Mouse (Mus musculus) 3134 (cell line): ENCODE data around the gene Ccdc85a.

ENCODE experiments used
- DNase-seq: peaks from one replicate; pipeline ENCODE4 v3.0.0-alpha.2; 2011; ENCODE audit warnings: low spot score; ENCODE audit not compliant: insufficient read length; ENCODE audit errors: extremely low read depth

The Ccdc85a gene

GRCm38 (mm10) chr11:28583911-28584434, at the start of gene Ccdc85a:
Gene Ccdc85a, minus strand, starts transcription at chr11:28584324.
- DNase-seq = peak; percentile 4

DNA sequence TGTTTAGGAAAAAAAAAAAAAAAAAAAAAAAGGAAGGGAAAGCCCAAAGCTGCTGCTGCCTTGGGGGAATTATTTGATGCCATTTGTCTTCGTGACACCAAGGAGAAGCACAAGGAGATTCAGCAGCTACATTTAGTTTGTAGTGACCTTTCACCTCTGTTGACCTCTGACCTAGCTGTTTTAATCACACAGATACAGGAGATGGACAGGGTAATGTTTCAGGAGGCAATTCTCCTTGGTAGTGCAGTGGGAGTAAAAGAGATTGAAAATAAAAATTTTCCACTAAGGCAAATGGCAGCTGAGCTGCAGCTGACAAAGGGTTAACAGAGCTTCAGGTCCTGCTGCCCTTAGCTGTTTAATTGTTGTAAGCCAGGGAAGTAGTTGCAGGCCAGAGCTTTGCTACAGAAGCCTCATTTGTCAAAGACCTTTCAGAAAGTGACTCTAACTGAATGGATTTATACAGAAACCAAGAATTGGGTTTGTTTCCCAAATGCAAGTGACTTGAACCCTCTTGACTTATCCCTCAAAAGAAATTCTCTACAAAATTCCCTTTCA, 49.5 kb upstream of the Ccdc85a start:
- DNase-seq = no peak

DNA sequence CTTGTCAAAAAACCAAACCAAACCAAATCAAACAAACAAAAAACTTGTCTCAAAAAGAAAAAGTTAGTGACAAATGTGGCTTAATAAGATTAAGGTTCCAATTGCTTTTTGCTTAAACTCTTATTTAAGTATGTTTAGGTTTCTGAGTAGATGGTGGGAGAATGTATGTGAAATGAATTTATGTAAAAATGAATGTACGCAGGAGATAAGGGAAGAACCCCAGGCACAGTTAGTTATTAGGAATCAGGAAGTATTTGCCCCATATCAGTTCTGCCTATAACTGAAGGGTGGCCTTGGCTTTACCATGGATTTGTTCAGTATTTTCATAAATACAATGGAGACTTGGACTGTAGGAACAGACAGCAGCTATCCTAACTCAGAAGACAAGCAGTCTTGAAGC, 49.0 kb upstream of the Ccdc85a start:
- DNase-seq = no peak

DNA sequence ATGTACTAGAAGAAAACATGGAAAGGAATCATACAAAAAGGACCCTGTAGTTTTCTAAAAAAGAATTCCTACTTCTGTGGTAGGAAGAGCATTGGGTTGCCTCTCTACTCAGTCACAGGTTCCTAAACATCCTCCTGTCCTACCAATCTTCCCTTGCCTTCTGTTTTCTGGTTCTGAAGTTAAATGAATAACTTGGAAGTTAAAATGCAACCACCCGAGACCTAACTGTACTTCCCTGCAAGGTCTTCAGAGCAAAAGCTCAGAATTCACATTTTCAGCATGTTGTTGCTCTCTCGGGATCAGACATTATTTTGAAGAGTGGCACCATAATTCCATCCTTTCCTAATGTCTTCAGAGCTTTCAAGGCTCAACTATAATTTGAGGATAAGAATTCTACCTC, 46.6 kb upstream of the Ccdc85a start:
- DNase-seq = no peak

- no peak for DNase-seq
These were observed 26.8 kb upstream of the Ccdc85a start for GRCm38 (mm10) chr11:28610781-28611491.

GRCm38 (mm10) chr11:28583138-28583910, 800 bp downstream of the Ccdc85a start:
- DNase-seq = peak; percentile 12

GRCm38 (mm10) chr11:28582218-28582617, 1.9 kb downstream of the Ccdc85a start:
- no peak for DNase-seq

GRCm38 (mm10) chr11:28572423-28572822, 11.7 kb downstream of the Ccdc85a start:
- no peak for DNase-seq

DNA sequence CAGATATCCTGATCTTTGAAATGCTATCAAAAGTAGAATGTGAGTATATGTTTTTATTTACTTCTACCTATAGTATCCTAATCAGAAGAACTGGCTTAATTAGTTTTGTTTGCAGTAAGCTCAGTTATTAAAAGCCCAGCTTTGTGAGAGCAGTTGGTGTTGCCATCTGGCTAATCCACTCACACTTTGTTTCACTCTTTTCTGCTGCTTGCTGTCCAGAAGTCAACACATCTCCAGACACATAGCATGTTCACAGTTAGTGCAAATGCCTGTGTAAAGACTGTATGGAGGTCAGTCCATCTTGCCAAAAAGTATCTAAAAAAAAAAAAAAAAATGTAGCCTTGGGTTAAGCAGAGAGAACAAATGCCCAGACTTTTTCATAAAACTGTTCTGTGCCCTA, 27.7 kb downstream of the Ccdc85a start:
- DNase-seq = no peak

DNA sequence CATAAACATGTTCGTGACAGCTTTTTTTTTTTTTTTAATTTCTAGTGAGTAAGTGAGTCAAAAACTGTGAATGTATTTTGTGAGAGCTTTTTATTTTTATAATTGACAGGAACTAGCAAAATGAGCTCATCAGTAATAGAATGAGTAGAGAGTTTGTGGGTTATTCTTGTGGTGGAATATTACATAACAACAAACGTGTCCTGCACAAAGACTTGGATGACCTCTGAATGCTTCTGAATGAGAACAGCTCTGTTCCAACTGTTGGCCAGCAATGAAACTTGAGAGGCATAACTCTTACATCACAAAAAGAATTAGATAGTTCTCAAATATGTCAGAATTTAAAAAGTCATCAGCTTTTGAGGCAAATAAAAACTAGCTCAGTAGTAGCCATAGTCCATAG, 40.7 kb downstream of the Ccdc85a start:
- no peak for DNase-seq

DNA sequence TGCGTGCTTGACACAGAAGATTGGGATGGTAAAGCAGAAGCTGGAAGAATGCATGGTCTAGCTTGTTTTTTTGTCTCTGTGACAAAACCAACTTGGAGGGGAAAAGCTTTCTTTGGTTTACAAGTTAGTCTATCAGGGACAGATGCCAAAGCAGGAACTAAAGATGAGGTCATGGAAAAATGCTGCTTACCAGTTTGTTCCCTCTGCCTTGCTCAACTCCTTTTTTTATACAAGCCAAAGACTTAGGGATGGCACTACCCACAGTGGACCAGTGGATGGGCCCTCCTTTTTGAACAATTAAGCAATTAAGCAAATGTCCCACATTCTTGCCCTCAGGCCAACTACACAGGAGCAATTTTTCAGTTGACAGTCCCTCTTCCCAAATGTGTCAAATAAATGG, 42.8 kb downstream of the Ccdc85a start:
- no peak for DNase-seq

- DNase-seq = no peak
These were observed 50.8 kb downstream of the Ccdc85a start for GRCm38 (mm10) chr11:28533286-28533685.

DNA sequence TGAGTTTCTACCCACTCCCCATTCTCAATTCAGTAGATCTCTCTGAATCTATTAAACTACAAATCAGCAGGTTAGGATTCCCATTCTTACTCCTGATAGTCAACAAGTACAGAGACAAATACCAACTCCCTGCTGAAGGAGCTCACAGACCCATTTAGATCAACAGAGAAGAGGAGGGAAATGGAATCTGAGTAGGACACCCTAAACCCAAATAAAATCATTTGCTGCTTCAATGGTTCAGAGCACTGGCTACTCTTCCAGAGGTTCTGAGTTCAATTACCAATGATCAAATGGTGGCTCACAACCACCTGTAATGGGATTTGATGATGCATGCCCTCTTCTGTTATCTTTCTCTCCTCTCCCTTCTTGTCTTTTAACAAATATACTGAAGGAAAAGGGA, 82.9 kb downstream of the Ccdc85a start:
- no peak for DNase-seq

DNA sequence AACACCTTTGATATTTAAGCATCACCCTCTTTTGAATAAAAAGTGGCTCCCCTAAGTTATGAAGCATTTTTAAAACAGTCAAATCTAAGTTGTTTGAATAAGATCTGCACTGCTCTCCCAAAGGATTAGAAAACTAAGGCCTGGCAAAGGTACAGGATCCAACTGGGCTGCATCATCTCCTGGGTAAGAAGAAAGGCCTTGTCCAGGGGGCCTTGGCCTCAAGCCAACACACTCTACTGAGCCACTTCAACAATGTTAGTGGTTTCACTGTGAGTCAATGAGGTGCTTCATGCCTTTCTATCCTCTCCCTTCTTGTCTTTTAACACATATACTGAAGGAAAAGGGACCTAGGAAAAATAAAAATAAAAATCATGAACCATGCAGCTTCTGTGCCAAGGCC, 87.1 kb downstream of the Ccdc85a start:
- no peak for DNase-seq

- DNase-seq = no peak
These were observed 90.8 kb downstream of the Ccdc85a start for GRCm38 (mm10) chr11:28493362-28493761.

- no peak for DNase-seq
These were observed 92.8 kb downstream of the Ccdc85a start for GRCm38 (mm10) chr11:28491330-28491729.

DNA sequence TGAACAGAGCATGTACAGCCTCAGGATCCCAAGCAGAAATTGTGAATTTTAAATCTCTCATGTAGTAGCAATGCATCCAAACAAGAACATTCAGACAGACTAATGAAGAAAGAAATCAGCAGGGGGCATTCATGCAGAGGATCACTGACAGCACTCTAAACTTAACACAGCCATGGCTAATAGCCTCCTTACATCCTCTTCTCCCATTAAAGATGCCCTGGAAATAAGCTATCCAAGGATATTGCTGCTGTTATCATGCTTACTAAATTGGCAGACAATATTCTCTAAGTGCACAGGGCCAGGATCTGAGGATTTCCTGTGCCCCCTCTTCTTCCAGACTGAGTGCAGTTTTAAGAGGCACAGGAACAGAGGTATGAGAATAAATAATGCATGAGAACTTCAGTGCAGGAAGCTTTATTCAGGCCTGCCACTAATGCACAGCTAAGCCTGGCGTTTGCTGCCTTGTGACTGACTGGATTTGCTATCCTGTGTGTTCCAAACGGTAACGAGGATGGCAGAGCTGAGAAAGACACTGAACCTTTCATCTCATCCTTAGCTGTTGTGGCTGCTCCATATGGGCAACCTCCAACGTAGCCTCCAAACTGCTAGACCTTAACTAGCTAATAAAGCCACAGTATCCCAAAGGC, 99.9 kb downstream of the Ccdc85a start:
- no peak for DNase-seq

DNA sequence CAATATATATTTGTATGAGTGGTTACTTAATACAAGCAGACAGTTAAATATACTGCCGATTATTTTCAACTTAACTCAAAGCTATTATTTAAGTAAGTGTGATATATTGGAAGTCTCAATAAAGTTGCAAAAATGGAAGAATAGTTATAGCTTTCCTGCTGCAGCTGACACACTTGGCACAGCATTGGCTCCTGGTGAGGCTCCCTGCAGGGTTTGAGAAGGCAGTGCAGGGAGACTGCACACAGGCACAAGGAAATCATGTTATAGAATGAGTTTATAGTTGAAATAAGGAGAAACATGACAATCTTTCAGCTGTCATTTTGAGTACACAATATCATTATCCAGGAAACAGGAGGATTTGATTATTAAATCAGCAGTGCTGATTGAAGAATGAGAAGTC, 107.0 kb downstream of the Ccdc85a start:
- DNase-seq = no peak

DNA sequence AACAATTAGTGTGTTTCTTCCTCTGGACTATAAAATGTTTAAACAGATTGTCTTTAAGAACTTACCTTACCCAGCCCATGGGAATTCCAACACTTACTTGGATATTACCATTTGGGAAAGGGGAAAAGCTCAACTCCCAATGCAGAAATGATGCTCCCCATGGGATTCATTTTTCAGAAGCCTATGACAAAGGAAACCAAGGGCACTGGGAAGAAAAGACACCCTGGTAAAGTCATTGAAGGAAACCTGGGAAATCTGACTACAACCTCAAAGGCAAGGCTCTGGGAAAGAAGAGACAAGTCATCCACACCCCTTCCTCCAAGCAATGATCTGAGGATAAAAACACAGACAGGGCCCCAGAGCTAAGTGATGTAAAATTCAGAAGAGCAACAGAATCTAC, 118.4 kb downstream of the Ccdc85a start:
- DNase-seq = no peak

DNA sequence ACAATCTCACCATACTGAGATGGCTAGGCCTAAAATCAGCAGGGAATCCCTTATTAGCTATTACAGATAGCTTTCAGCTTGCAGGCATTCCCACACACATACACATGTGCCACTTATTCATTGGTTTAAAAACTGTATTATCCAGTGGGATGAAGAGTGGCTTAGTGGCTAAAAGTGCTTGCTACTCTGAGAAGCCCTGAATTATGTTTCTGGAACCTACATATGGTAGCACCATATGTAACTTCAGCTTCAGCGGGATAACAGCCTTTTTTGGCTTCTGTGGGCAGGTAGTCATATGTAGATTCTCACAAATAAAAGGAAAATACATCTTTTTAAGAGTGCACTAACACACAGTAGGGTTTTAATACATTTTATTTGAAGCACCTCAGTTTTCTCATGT, 119.2 kb downstream of the Ccdc85a start:
- no peak for DNase-seq

DNA sequence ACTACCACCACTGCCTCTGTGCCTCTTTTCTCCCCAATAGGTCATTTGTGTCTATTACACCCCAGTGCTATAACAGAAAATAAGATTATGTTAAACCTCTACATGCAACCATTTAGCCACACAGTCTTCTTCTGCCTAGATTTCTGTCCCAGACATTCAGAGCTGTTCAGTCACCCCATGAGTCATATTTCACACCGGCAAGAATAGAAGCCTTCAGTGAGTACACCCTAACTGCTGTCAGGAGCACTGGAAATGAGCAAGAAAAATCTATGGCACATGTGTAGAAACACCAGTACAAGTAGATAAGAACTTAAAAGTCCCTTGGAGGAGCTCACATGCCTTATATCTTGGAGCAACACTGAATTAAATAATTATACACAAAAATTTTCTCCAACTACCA, 125.0 kb downstream of the Ccdc85a start:
- DNase-seq = no peak
